Mouse (Mus musculus) left cerebral cortex, adult 2 months (tissue): ENCODE measurements around the gene Lst1. TPM values are rescaled to one million over a fixed set of nuclear protein-coding genes. Genes with fewer than 3 reads are reported as not detected.

Experiments used
- DNase-seq, 2 experiments: peaks; one replicate each; pipeline ENCODE4 v3.0.0; 2021 to 2022; ENCODE audit warnings: low spot score in 2 of 2, mixed read lengths in 1 of 2; ENCODE audit errors: extremely low spot score in 1 of 2
- H3K27ac ChIP-seq: fragments of 200-600 bp; 2 replicates; pipeline ENCODE4 v1.8.1; 2022
- H3K4me3 ChIP-seq: fragments of 200-600 bp; 2 replicates; pipeline ENCODE4 v1.8.1; 2022
- CTCF ChIP-seq: fragments of 200-600 bp; IDR thresholded peaks from 2 replicates; pipeline ENCODE4 v1.8.1; 2022; ENCODE audit warnings: antibody characterized with exemption, mild to moderate bottlenecking, moderate library complexity
- intact Hi-C: fragments of 180-260 bp; cut with DNase I; formaldehyde crosslinking; loops from one replicate; pipeline ENCODE4 v1.15.1; 2025
- microRNA-seq, 2 experiments: library from miRNA; unstranded; fragments of <30 nt; microRNA quantifications; one replicate each; pipeline ENCODE4 v1.2.0; 2021
- total RNA-seq, 2 experiments: library from RNA; stranded (reverse); gene quantifications; 2 replicates each; pipeline ENCODE4 v1.2.3; 2021

The Lst1 gene
- total RNA-seq, 2 experiments from 2014 or later, result 6.4 to 7.4 TPM

- TF ChIP-seq CTCF, result no peak
- intact Hi-C loops, result no loop called here
- no peak for DNase-seq
- H3K4me3 ChIP-seq, result no peak overlapping the region
- no peak overlapping the region for H3K27ac ChIP-seq
Observed at GRCm38 (mm10) chr17:35153077-35153476, 35.2 kb downstream of the Lst1 start.

GRCm38 (mm10) chr17:35152121-35152520, 36.1 kb downstream of the Lst1 start:
- Histone ChIP-seq H3K4me3 (no peak overlapping the region), H3K27ac (no peak overlapping the region)
- no peak for TF ChIP-seq CTCF
- no peak for DNase-seq
- intact Hi-C loops, result no loop called here

- H3K27ac ChIP-seq, result no peak overlapping the region
- intact Hi-C loops, result no loop called here
Observed at GRCm38 (mm10) chr17:35147922-35148639, 40.2 kb downstream of the Lst1 start.

GRCm38 (mm10) chr17:35147348-35147747, 40.9 kb downstream of the Lst1 start:
- no peak overlapping the region for H3K27ac ChIP-seq
- TF ChIP-seq CTCF, result no peak
- DNase-seq, result no peak
- H3K4me3 ChIP-seq, result no peak overlapping the region
- intact Hi-C loops, result no loop called here

More at GRCm38 (mm10) chr17:35147922-35148639, 40.2 kb downstream of the Lst1 start:
- TF ChIP-seq CTCF, result no peak
- DNase-seq, result no peak
- H3K4me3 ChIP-seq, result no peak overlapping the region

- no peak overlapping the region for H3K27ac ChIP-seq
- TF ChIP-seq CTCF, result no peak
- DNase-seq, result no peak
- H3K4me3 ChIP-seq, result no peak overlapping the region
- intact Hi-C loops, result no loop called here
Observed at GRCm38 (mm10) chr17:35146139-35146538, 42.1 kb downstream of the Lst1 start.

GRCm38 (mm10) chr17:35141971-35142370, 46.3 kb downstream of the Lst1 start:
- intact Hi-C loops, result no loop called here
- Histone ChIP-seq H3K4me3 (no peak overlapping the region), H3K27ac (no peak overlapping the region)
- no peak for TF ChIP-seq CTCF
- DNase-seq, result no peak

GRCm38 (mm10) chr17:35140490-35140996, 47.7 kb downstream of the Lst1 start:
- no peak for TF ChIP-seq CTCF
- no peak for DNase-seq
- Histone ChIP-seq H3K27ac (no peak overlapping the region), H3K4me3 (no peak overlapping the region)
- intact Hi-C loops, result no loop called here

GRCm38 (mm10) chr17:35139269-35139668, 49.0 kb downstream of the Lst1 start:
- no peak for TF ChIP-seq CTCF
- no peak overlapping the region for H3K27ac ChIP-seq
- DNase-seq, result no peak
- no peak overlapping the region for H3K4me3 ChIP-seq
- intact Hi-C loops, result no loop called here

GRCm38 (mm10) chr17:35135591-35136320, 52.5 kb downstream of the Lst1 start:
- no peak for DNase-seq
- Histone ChIP-seq H3K4me3 (peak overlapping the region; percentile 90), H3K27ac (peak overlapping the region; percentile 99)
- intact Hi-C loops, result loop anchor here (1.0 kb wide), 3 partner anchors 14 to 100 kb away; partner anchors contain the start of genes Gpank1, Nfkbil1 and Prrc2a
- no peak for TF ChIP-seq CTCF

Small RNAs within 50 kb of the gene (microRNA-seq; reads per million reads assigned to microRNA genes)
- gene Mir6973a, result 0 reads per million in 2 experiments
- 0 to 0.24 reads per million in 2 experiments for gene Mir6974

Other genes with a start within 250 kb of the Lst1 start
- 10 to 100 TPM; 18.8 to 22.1 TPM for gene Hspa1b, start 229.2 kb downstream of the Lst1 start, total RNA-seq
- not detected for gene Gm20481, start 218.5 kb downstream of the Lst1 start, total RNA-seq
- gene Hspa1a, start 216.3 kb downstream of the Lst1 start, total RNA-seq, result 10 to 100 TPM; 14.5 to 17.2 TPM
- gene Hspa1l, start 215.7 kb downstream of the Lst1 start, total RNA-seq, result under 1 TPM; 0.34 to 0.42 TPM
- 10 to 100 TPM; 15.8 to 18.4 TPM for gene Lsm2, start 206.6 kb downstream of the Lst1 start, total RNA-seq
- gene Vars, start 187.5 kb downstream of the Lst1 start, total RNA-seq, result 10 to 100 TPM; 44.1 to 46.6 TPM
- gene Vwa7, start 171.9 kb downstream of the Lst1 start, total RNA-seq, result under 1 TPM; 0.40 to 0.43 TPM
- under 1 TPM in 1 of 2 experiments, not detected in 1; 0.59 TPM for gene Sapcd1, start 160.4 kb downstream of the Lst1 start, total RNA-seq
- gene Msh5, start 141.7 kb downstream of the Lst1 start, total RNA-seq, result under 1 TPM; 0.27 to 0.56 TPM
- gene Clic1, start 138.5 kb downstream of the Lst1 start, total RNA-seq, result 1 to 10 TPM; 7.4 to 8.3 TPM
- 10 to 100 TPM; 10.1 to 11.0 TPM for gene Ddah2, start 129.4 kb downstream of the Lst1 start, total RNA-seq
- gene Ly6g6c, start 123.1 kb downstream of the Lst1 start, total RNA-seq, result not detected
- not detected for gene Mpig6b, start 122.3 kb downstream of the Lst1 start, total RNA-seq
- 1 to 10 TPM; 2.1 to 3.6 TPM for gene Ly6g6e, start 111.5 kb downstream of the Lst1 start, total RNA-seq
- 1 to 10 TPM in 1 of 2 experiments, under 1 TPM in 1; 0.70 to 1.1 TPM for gene Ly6g6d, start 110.4 kb downstream of the Lst1 start, total RNA-seq
- under 1 TPM in 1 of 2 experiments, not detected in 1; 0.29 TPM for gene Ly6g6f, start 102.8 kb downstream of the Lst1 start, total RNA-seq
- 100 to 1,000 TPM; 109 to 117 TPM for gene Abhd16a, start 99.2 kb downstream of the Lst1 start, total RNA-seq
- not detected for gene Ly6g5c, start 80.2 kb downstream of the Lst1 start, total RNA-seq
- under 1 TPM; 0.79 TPM for gene Ly6g5b, start 73.0 kb downstream of the Lst1 start, total RNA-seq
- 10 to 100 TPM; 14.8 to 15.0 TPM for gene Gpank1, start 67.0 kb downstream of the Lst1 start, total RNA-seq
- 100 to 1,000 TPM; 177 to 187 TPM for gene Csnk2b, start 66.4 kb downstream of the Lst1 start, total RNA-seq
- gene D17H6S53E, start 62.1 kb downstream of the Lst1 start, total RNA-seq, result 10 to 100 TPM; 27.0 to 28.5 TPM
- not detected for gene Apom, start 56.4 kb downstream of the Lst1 start, total RNA-seq
- gene Bag6, start 53.3 kb downstream of the Lst1 start, total RNA-seq, result 100 to 1,000 TPM; 304 to 307 TPM
- gene Prrc2a, start 23.5 kb downstream of the Lst1 start, total RNA-seq, result 100 to 1,000 TPM; 285 to 321 TPM
- 10 to 100 TPM in 1 of 2 experiments, 1 to 10 TPM in 1; 8.0 to 14.4 TPM for gene Aif1, start 12.4 kb downstream of the Lst1 start, total RNA-seq
- under 1 TPM; 0.79 to 0.86 TPM for gene Ltb, start 6.0 kb upstream of the Lst1 start, total RNA-seq
- not detected for gene Tnf, start 13.6 kb upstream of the Lst1 start, total RNA-seq
- gene Lta, start 16.9 kb upstream of the Lst1 start, total RNA-seq, result under 1 TPM; 0.41 to 0.65 TPM
- gene Gm16181, start 32.4 kb upstream of the Lst1 start, total RNA-seq, result not detected
- gene Atp6v1g2, start 45.2 kb upstream of the Lst1 start, total RNA-seq, result 100 to 1,000 TPM; 549 to 569 TPM
- 10 to 100 TPM; 13.0 to 16.1 TPM for gene Nfkbil1, start 47.4 kb upstream of the Lst1 start, total RNA-seq
- 100 to 1,000 TPM; 215 TPM for gene Ddx39b, start 53.3 kb upstream of the Lst1 start, total RNA-seq
- 10 to 100 TPM; 20.3 to 25.3 TPM for gene H2-D1, start 74.3 kb upstream of the Lst1 start, total RNA-seq
- under 1 TPM in 1 of 2 experiments, not detected in 1; 0.79 TPM for gene H2-Q1, start 132.0 kb upstream of the Lst1 start, total RNA-seq
- 1 to 10 TPM in 1 of 2 experiments, under 1 TPM in 1; 0.54 to 1.1 TPM for gene H2-Q2, start 153.8 kb upstream of the Lst1 start, total RNA-seq
- gene H2-Q4, start 191.2 kb upstream of the Lst1 start, total RNA-seq, result 1 to 10 TPM; 2.2 to 3.1 TPM
- gene H2-Q6, start 236.4 kb upstream of the Lst1 start, total RNA-seq, result under 1 TPM in 1 of 2 experiments, not detected in 1; 0.59 TPM